Mouse (Mus musculus) liver, postnatal 0 days (tissue): ENCODE measurements around the gene Gm17606.
A peak's percentile ranks its signal among the peaks of the same experiment; 100 is the strongest.

ENCODE experiments used
- CTCF ChIP-seq: sonication (generic); IDR thresholded peaks from 2 replicates; pipeline ENCODE4 v1.5.1; 2016; ENCODE audit warnings: antibody characterized with exemption, low read depth
- EP300 ChIP-seq: IDR thresholded peaks from 2 replicates; pipeline ENCODE4 v1.6.1; 2016; ENCODE audit warnings: antibody characterized with exemption, low read depth, mild to moderate bottlenecking

DNA sequence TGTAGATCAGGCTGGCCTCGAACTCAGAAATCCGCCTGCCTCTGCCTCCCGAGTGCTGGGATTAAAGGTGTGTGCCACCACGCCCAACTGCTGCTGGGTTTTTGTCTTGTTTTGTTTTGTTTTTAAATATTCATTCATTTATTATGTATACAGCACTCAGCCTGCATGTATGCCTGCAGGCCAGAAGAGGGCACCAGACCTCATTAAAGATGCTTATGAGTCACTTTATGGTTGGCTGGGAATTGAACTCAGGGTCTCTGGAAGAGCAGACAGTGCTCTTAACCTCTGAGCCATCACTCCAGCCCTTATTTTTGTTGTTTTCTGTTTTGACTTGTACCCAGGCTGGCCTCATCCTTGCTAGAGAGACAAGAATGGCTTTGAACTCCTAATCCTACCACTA lies 30.8 kb upstream of the Gm17606 start:
- TF ChIP-seq EP300 (no peak), CTCF (peak; percentile 73)
